Mouse (Mus musculus) heart, embryonic 11.5 days (tissue): ENCODE measurements around the gene Nhej1. TPM values are rescaled to one million over a fixed set of nuclear protein-coding genes. Genes with fewer than 3 reads are reported as not detected.

Experiments
- polyA plus RNA-seq: library from polyadenylated mRNA; unstranded; fragments of >200 nt; fragmentation: Nextera tagmentation; extraction: Ambion mirVana; gene quantifications from 2 replicates; pipeline ENCODE4 v1.2.1, GENCODE M21; 2014

Nhej1 gene
- polyA plus RNA-seq, 1 experiment from 2014 or later: 7.6 TPM

Other genes with a start within 250 kb of the Nhej1 start
- gene Fev, start 239.8 kb downstream of the Nhej1 start, polyA plus RNA-seq: 1.4 and 4.1 TPM in 2 replicates
- gene Cryba2, start 232.1 kb downstream of the Nhej1 start, polyA plus RNA-seq: not detected in 2 replicates
- gene Cfap65, start 189.6 kb downstream of the Nhej1 start, polyA plus RNA-seq: not detected in 2 replicates
- gene Ihh, start 173.5 kb downstream of the Nhej1 start, polyA plus RNA-seq: 0.16 and 0.17 TPM in 2 replicates
- gene Slc23a3, start 8.7 kb upstream of the Nhej1 start, polyA plus RNA-seq: 0.20 TPM in 1 of 2 replicates, not detected in the other
- 31.6 and 31.8 TPM in 2 replicates for gene Cnppd1, start 17.5 kb upstream of the Nhej1 start, polyA plus RNA-seq
- gene Retreg2, start 17.6 kb upstream of the Nhej1 start, polyA plus RNA-seq: 31.9 and 37.7 TPM in 2 replicates
- gene Zfand2b, start 43.4 kb upstream of the Nhej1 start, polyA plus RNA-seq: 31.9 and 33.8 TPM in 2 replicates
- gene Abcb6, start 55.2 kb upstream of the Nhej1 start, polyA plus RNA-seq: 12.0 and 14.1 TPM in 2 replicates
- 18.7 and 24.2 TPM in 2 replicates for gene Ankzf1, start 67.0 kb upstream of the Nhej1 start, polyA plus RNA-seq
- 22.7 and 26.8 TPM in 2 replicates for gene Atg9a, start 67.0 kb upstream of the Nhej1 start, polyA plus RNA-seq
- 6.8 and 8.4 TPM in 2 replicates for gene Glb1l, start 85.6 kb upstream of the Nhej1 start, polyA plus RNA-seq
- 81.7 and 82.8 TPM in 2 replicates for gene Stk16, start 85.6 kb upstream of the Nhej1 start, polyA plus RNA-seq
- 39.2 and 39.8 TPM in 2 replicates for gene Tuba4a, start 94.7 kb upstream of the Nhej1 start, polyA plus RNA-seq
- not detected in 2 replicates for gene A630095N17Rik, start 106.9 kb upstream of the Nhej1 start, polyA plus RNA-seq
- gene Dnajb2, start 111.2 kb upstream of the Nhej1 start, polyA plus RNA-seq: 15.3 and 17.6 TPM in 2 replicates
- 0.51 and 0.74 TPM in 2 replicates for gene Ptprn, start 139.3 kb upstream of the Nhej1 start, polyA plus RNA-seq
- gene Resp18, start 153.2 kb upstream of the Nhej1 start, polyA plus RNA-seq: 0.30 TPM in 1 of 2 replicates, not detected in the other
- gene Dnpep, start 192.8 kb upstream of the Nhej1 start, polyA plus RNA-seq: 119 and 121 TPM in 2 replicates
- gene Des, start 235.1 kb upstream of the Nhej1 start, polyA plus RNA-seq: 428 and 477 TPM in 2 replicates